Comparison of ENCODE assay signal across 13 mouse cellular contexts in genomic region chr17:29531757-29532384, GRCm38 (mm10). TPM values are rescaled to one million over a fixed set of nuclear protein-coding genes. Genes with fewer than 3 reads are reported as not detected.
DNase-seq lines count a peak whose midpoint lies in the region; ATAC-seq lines count a peak whose summit lies in the region.
"Had no signal": no experiment of that assay in that cellular context is flagged by ENCODE, and none has a peak within 500 bp of the region (broad histone marks: within the 10 kb centered on the region; RNA-seq: fewer than 3 reads in every experiment).

No protein-coding gene starts in this region.

- H3K9me3 ChIP-seq in midbrain, embryonic 14.5 days (ENCODE audit: control insufficient read depth, low read length), result no peaks in the 10 kb centered on the region
- no peaks in the 10 kb centered on the region; the same call in 1 of the 2 replicates for H3K9me3 ChIP-seq in midbrain, embryonic 11.5 days (ENCODE audit: control insufficient read depth, low read length)
- H3K9me3 ChIP-seq: liver, embryonic 15.5 days had no signal

- no peak for ATAC-seq in midbrain, embryonic 14.5 days (ENCODE audit: low FRiP score, low TSS enrichment)
- no peak for ATAC-seq in midbrain, embryonic 11.5 days (ENCODE audit: low FRiP score)
- ATAC-seq in erythroblast, adult 5-6 weeks (replicated peaks; ENCODE audit: low FRiP score, poor library complexity, severe bottlenecking), result no peak

- no peak overlapping the region for H3K4me3 ChIP-seq in midbrain, embryonic 14.5 days (replicated peaks; ENCODE audit: low read depth, low read length)
- no peak overlapping the region for H3K4me3 ChIP-seq in midbrain, embryonic 11.5 days (ENCODE audit: low read depth, low read length)
- H3K4me3 ChIP-seq: layer of hippocampus, adult 2 months; liver, embryonic 15.5 days had no signal

- peak; percentile 50 for DNase-seq in midbrain, embryonic 14.5 days
- DNase-seq in midbrain, embryonic 11.5 days (ENCODE audit: low spot score, missing footprints), result no peak
- peak; percentile 26 for DNase-seq in NIH3T3 (ENCODE audit: low read depth)
- peak; percentile 14 for DNase-seq in lung, postnatal 14 days
- peak; percentile 78 for DNase-seq in thymus, postnatal 25 days
- DNase-seq in ovary, postnatal 14 days (ENCODE audit: low spot score), result no peak
- DNase-seq: adrenal gland, adult 8-10 months had no signal

- H3K4me1 ChIP-seq in midbrain, embryonic 14.5 days (ENCODE audit: control insufficient read depth, insufficient read depth, low read length), result no peaks in the 10 kb centered on the region
- no peaks in the 10 kb centered on the region for H3K4me1 ChIP-seq in midbrain, embryonic 11.5 days (ENCODE audit: control insufficient read depth, insufficient read depth, low read length)

- no peak overlapping the region for H3K4me2 ChIP-seq in midbrain, embryonic 14.5 days (ENCODE audit: low read length)
- H3K4me2 ChIP-seq in midbrain, embryonic 11.5 days, result no peak overlapping the region
- H3K4me2 ChIP-seq: liver, embryonic 15.5 days had no signal

- 52% methylated on average over 10 of the region's 10 CpGs for WGBS in midbrain, embryonic 14.5 days
- WGBS in midbrain, embryonic 11.5 days, result 77% methylated on average over 10 of the region's 10 CpGs

- no peak overlapping the region for H3K27ac ChIP-seq in midbrain, embryonic 14.5 days (replicated peaks; ENCODE audit: low read depth, low read length)
- no peak overlapping the region for H3K27ac ChIP-seq in midbrain, embryonic 11.5 days (ENCODE audit: low read depth, low read length)
- H3K27ac ChIP-seq: layer of hippocampus, adult 2 months; liver, embryonic 15.5 days had no signal

- no peak overlapping the region for H3K9ac ChIP-seq in midbrain, embryonic 14.5 days (replicated peaks; ENCODE audit: low read length)
- no peak overlapping the region for H3K9ac ChIP-seq in midbrain, embryonic 11.5 days (ENCODE audit: low read length)
- H3K9ac ChIP-seq: liver, embryonic 15.5 days had no signal

- no peaks in the 10 kb centered on the region for H3K36me3 ChIP-seq in midbrain, embryonic 14.5 days (ENCODE audit: control insufficient read depth, insufficient read depth, low read length)
- H3K36me3 ChIP-seq in midbrain, embryonic 11.5 days (ENCODE audit: control insufficient read depth, insufficient read depth, low read length), result no peaks in the 10 kb centered on the region
- H3K36me3 ChIP-seq: liver, embryonic 15.5 days had no signal

- no peaks in the 10 kb centered on the region for H3K27me3 ChIP-seq in midbrain, embryonic 14.5 days (ENCODE audit: control insufficient read depth, insufficient read depth, low read length)
- no peaks in the 10 kb centered on the region for H3K27me3 ChIP-seq in midbrain, embryonic 11.5 days (ENCODE audit: control insufficient read depth, insufficient read depth, low read length)
- H3K27me3 ChIP-seq: liver, embryonic 15.5 days had no signal

RNA-seq across cellular contexts. Expression of gene Gm17657, which starts 17.6 kb away (rescaled TPM):
- polyA plus RNA-seq in midbrain, embryonic 14.5 days (2014; fragmentation: Nextera tagmentation; extraction: Ambion mirVana), result not detected in 2 replicates
- polyA plus RNA-seq in midbrain, embryonic 11.5 days (2014; fragmentation: Nextera tagmentation; extraction: Ambion mirVana), result not detected in 2 replicates
- total RNA-seq in erythroblast, adult 5-6 weeks (2015; ENCODE audit: low replicate concordance), result 2.9 TPM in 1 of 2 replicates, not detected in the other
- not detected in 2 replicates for total RNA-seq in erythroblast, adult 5-6 weeks (2017; ENCODE audit: low replicate concordance)
- total RNA-seq: adrenal gland, adult 8-10 months; layer of hippocampus, adult 2 months had no signal
- polyA plus RNA-seq: frontal cortex, adult 2 months; hindbrain, embryonic 11.5 days; liver, embryonic 15.5 days; neural tube, embryonic 14.5 days had no signal

RNA-seq across cellular contexts. Expression of gene Tbc1d22b, which starts 17.7 kb away (rescaled TPM):
- polyA plus RNA-seq in midbrain, embryonic 14.5 days (2014; fragmentation: Nextera tagmentation; extraction: Ambion mirVana), result 25.8 and 27.7 TPM in 2 replicates
- polyA plus RNA-seq in midbrain, embryonic 11.5 days (2014; fragmentation: Nextera tagmentation; extraction: Ambion mirVana), result 16.8 and 18.8 TPM in 2 replicates
- total RNA-seq in erythroblast, adult 5-6 weeks (2015; ENCODE audit: low replicate concordance), result 3.7 and 4.4 TPM in 2 replicates
- 0.51 and 1.3 TPM in 2 replicates for total RNA-seq in erythroblast, adult 5-6 weeks (2017; ENCODE audit: low replicate concordance)

RNA-seq across cellular contexts. Expression of gene Tmem217, which starts 20.3 kb away (rescaled TPM):
- polyA plus RNA-seq in midbrain, embryonic 14.5 days (2014; fragmentation: Nextera tagmentation; extraction: Ambion mirVana), result 0.43 and 0.49 TPM in 2 replicates
- polyA plus RNA-seq in midbrain, embryonic 11.5 days (2014; fragmentation: Nextera tagmentation; extraction: Ambion mirVana), result 0.14 and 0.51 TPM in 2 replicates
- total RNA-seq in erythroblast, adult 5-6 weeks (2015; ENCODE audit: low replicate concordance), result not detected in 2 replicates
- not detected in 2 replicates for total RNA-seq in erythroblast, adult 5-6 weeks (2017; ENCODE audit: low replicate concordance)
- total RNA-seq: layer of hippocampus, adult 2 months had no signal

RNA-seq across cellular contexts. Expression of gene Pim1, which starts 41.3 kb away (rescaled TPM):
- 10.1 and 10.3 TPM in 2 replicates for polyA plus RNA-seq in midbrain, embryonic 14.5 days (2014; fragmentation: Nextera tagmentation; extraction: Ambion mirVana)
- polyA plus RNA-seq in midbrain, embryonic 11.5 days (2014; fragmentation: Nextera tagmentation; extraction: Ambion mirVana), result 16.0 and 19.7 TPM in 2 replicates
- 342 and 357 TPM in 2 replicates for total RNA-seq in erythroblast, adult 5-6 weeks (2015; ENCODE audit: low replicate concordance)
- total RNA-seq in erythroblast, adult 5-6 weeks (2017; ENCODE audit: low replicate concordance), result 725 and 933 TPM in 2 replicates

Comparison
In these comparisons a context has a peak if more than half of its experiments do, and no peak if none do; other contexts are left out.
1. DNase-seq: peak in midbrain, embryonic 14.5 days (single experiment), NIH3T3 (single experiment), lung, postnatal 14 days (single experiment) and thymus, postnatal 25 days (single experiment); none in midbrain, embryonic 11.5 days (single experiment) and ovary, postnatal 14 days (single experiment).